Mouse (Mus musculus): Measurements from ENCODE around the gene Sh3bp5l. TPM values are rescaled to one million over a fixed set of nuclear protein-coding genes. Genes with fewer than 3 reads are reported as not detected.
"Not testable (repeated sequence)": the region's sequence is repeated elsewhere in the genome, so short reads cannot be mapped to it uniquely, and the experiment has no call there.

The Sh3bp5l gene
- polyA plus RNA-seq, 1 experiment: not detected

- TF ChIP-seq CTCF (IDR thresholded peaks at IDR 0.05; ENCODE audit: insufficient read depth, low read depth, low read length) (peak; percentile 58), POLR2A (IDR thresholded peaks at IDR 0.05; ENCODE audit: insufficient read depth, low read depth, low read length) (no peak)
- Histone ChIP-seq H3K4me1 (ENCODE audit: control insufficient read depth, insufficient read depth, low read length) (peaks cover 3% of the 10 kb centered on the region), H3K4me3 (ENCODE audit: insufficient read depth, low read depth, low read length) (peak overlapping the region; percentile 63), H3K27ac (ENCODE audit: insufficient read depth, low read depth, low read length) (peak overlapping the region; percentile 60)
- WGBS: under 1% methylated on average over 36 of the region's 36 CpGs
Observed at GRCm38 (mm10) chr11:58301837-58302754, 28.4 kb upstream of the Sh3bp5l start.

- H3K4me1 ChIP-seq (ENCODE audit: control insufficient read depth, insufficient read depth, low read length): peaks cover 11% of the 10 kb centered on the region
- no peak for TF ChIP-seq CTCF (IDR thresholded peaks at IDR 0.05; ENCODE audit: insufficient read depth, low read depth, low read length)
- no peak for TF ChIP-seq POLR2A (IDR thresholded peaks at IDR 0.05; ENCODE audit: insufficient read depth, low read depth, low read length)
- under 1% methylated on average over 26 of the region's 26 CpGs for WGBS
- H3K4me3 ChIP-seq (ENCODE audit: insufficient read depth, low read depth, low read length): peak overlapping the region; percentile 63
- H3K27ac ChIP-seq (ENCODE audit: insufficient read depth, low read depth, low read length): peak overlapping the region; percentile 27; the same call in 1 of the 2 replicates
Observed at GRCm38 (mm10) chr11:58302774-58303445, 27.6 kb upstream of the Sh3bp5l start.

- Histone ChIP-seq H3K4me1 (ENCODE audit: control insufficient read depth, insufficient read depth, low read length) (peaks cover 14% of the 10 kb centered on the region), H3K27ac (ENCODE audit: insufficient read depth, low read depth, low read length) (no peak overlapping the region), H3K4me3 (ENCODE audit: insufficient read depth, low read depth, low read length) (no peak overlapping the region)
- WGBS: 12% methylated on average over 7 of the region's 7 CpGs
- TF ChIP-seq POLR2A (IDR thresholded peaks at IDR 0.05; ENCODE audit: insufficient read depth, low read depth, low read length): no peak
- no peak for TF ChIP-seq CTCF (IDR thresholded peaks at IDR 0.05; ENCODE audit: insufficient read depth, low read depth, low read length)
Observed at GRCm38 (mm10) chr11:58303594-58303993, 26.9 kb upstream of the Sh3bp5l start.

GRCm38 (mm10) chr11:58305299-58305698, 25.2 kb upstream of the Sh3bp5l start:
- not testable (repeated sequence) for H3K4me3 ChIP-seq (ENCODE audit: insufficient read depth, low read depth, low read length); H3K27ac ChIP-seq (ENCODE audit: insufficient read depth, low read depth, low read length)
- H3K4me1 ChIP-seq (ENCODE audit: control insufficient read depth, insufficient read depth, low read length): peaks cover 14% of the 10 kb centered on the region
- WGBS: 94% methylated on average over 8 of the region's 8 CpGs

GRCm38 (mm10) chr11:58306860-58307308, 23.6 kb upstream of the Sh3bp5l start, which contains the start of gene Zfp692:
TSS of gene Zfp692 (plus strand) at chr11:58307069.
- Histone ChIP-seq H3K4me1 (ENCODE audit: control insufficient read depth, insufficient read depth, low read length) (peaks cover 14% of the 10 kb centered on the region), H3K27ac (ENCODE audit: insufficient read depth, low read depth, low read length) (0 out of 2 replicates have a peak within 1 kb of the TSS, but pooled peaks have one; percentile 17), H3K4me3 (ENCODE audit: insufficient read depth, low read depth, low read length) (peak within 1 kb of the TSS; percentile 56)
- TF ChIP-seq CTCF (IDR thresholded peaks at IDR 0.05; ENCODE audit: insufficient read depth, low read depth, low read length): no peak
- TF ChIP-seq POLR2A (IDR thresholded peaks at IDR 0.05; ENCODE audit: insufficient read depth, low read depth, low read length): no peak; the same call in 1 of the 2 replicates
- under 1% methylated on average over 34 of the region's 34 CpGs for WGBS

GRCm38 (mm10) chr11:58307411-58308080, 23.0 kb upstream of the Sh3bp5l start:
- 1% methylated on average over 42 of the region's 42 CpGs for WGBS
- peak overlapping the region; percentile 56 for H3K4me3 ChIP-seq (ENCODE audit: insufficient read depth, low read depth, low read length)
- H3K27ac ChIP-seq (ENCODE audit: insufficient read depth, low read depth, low read length): no peak overlapping the region
- H3K4me1 ChIP-seq (ENCODE audit: control insufficient read depth, insufficient read depth, low read length): peaks cover 14% of the 10 kb centered on the region
- TF ChIP-seq CTCF (IDR thresholded peaks at IDR 0.05; ENCODE audit: insufficient read depth, low read depth, low read length) (no peak), POLR2A (IDR thresholded peaks at IDR 0.05; ENCODE audit: insufficient read depth, low read depth, low read length) (no peak)

- 94% methylated on average over 9 of the region's 9 CpGs for WGBS
- peaks cover 13% of the 10 kb centered on the region for H3K4me1 ChIP-seq (ENCODE audit: control insufficient read depth, insufficient read depth, low read length)
- no peak overlapping the region for H3K27ac ChIP-seq (ENCODE audit: insufficient read depth, low read depth, low read length)
- no peak overlapping the region for H3K4me3 ChIP-seq (ENCODE audit: insufficient read depth, low read depth, low read length)
- TF ChIP-seq CTCF (IDR thresholded peaks at IDR 0.05; ENCODE audit: insufficient read depth, low read depth, low read length) (no peak), POLR2A (IDR thresholded peaks at IDR 0.05; ENCODE audit: insufficient read depth, low read depth, low read length) (no peak)
Observed at GRCm38 (mm10) chr11:58308661-58309060, 21.9 kb upstream of the Sh3bp5l start.

GRCm38 (mm10) chr11:58314069-58314468, 16.5 kb upstream of the Sh3bp5l start:
- no peak for TF ChIP-seq CTCF (IDR thresholded peaks at IDR 0.05; ENCODE audit: insufficient read depth, low read depth, low read length)
- no peak for TF ChIP-seq POLR2A (IDR thresholded peaks at IDR 0.05; ENCODE audit: insufficient read depth, low read depth, low read length)
- 76% methylated on average over 6 of the region's 6 CpGs for WGBS
- Histone ChIP-seq H3K27ac (ENCODE audit: insufficient read depth, low read depth, low read length) (no peak overlapping the region), H3K4me1 (ENCODE audit: control insufficient read depth, insufficient read depth, low read length) (no peaks in the 10 kb centered on the region), H3K4me3 (ENCODE audit: insufficient read depth, low read depth, low read length) (no peak overlapping the region)

Measured in olfactory bulb, adult 2 months (tissue).